In genomic region chr5:29577795-29578631, GRCm38 (mm10) we compare ENCODE assay signal across 24 mouse cellular contexts. TPM values are rescaled to one million over a fixed set of nuclear protein-coding genes. Genes with fewer than 3 reads are reported as not detected.
DNase-seq lines count a peak whose midpoint lies in the region; ATAC-seq lines count a peak whose summit lies in the region.
"Had no signal": no experiment of that assay in that cellular context is flagged by ENCODE, and none has a peak within 500 bp of the region (broad histone marks: within the 10 kb centered on the region; RNA-seq: fewer than 3 reads in every experiment).

No protein-coding gene starts in this region.

- peaks cover 19% of the 10 kb centered on the region for H3K4me1 ChIP-seq in liver, embryonic 16.5 days (ENCODE audit: control insufficient read depth, low read depth, low read length)
- H3K4me1 ChIP-seq: embryonic facial prominence, embryonic 13.5 days; limb, embryonic 13.5 days had no signal

- H3K27me3 ChIP-seq in liver, embryonic 16.5 days (ENCODE audit: control insufficient read depth, insufficient read depth, low read depth, low read length), result no peaks in the 10 kb centered on the region
- H3K27me3 ChIP-seq: embryonic facial prominence, embryonic 13.5 days; forebrain, embryonic 15.5 days; heart, embryonic 13.5 days; limb, embryonic 13.5 days; megakaryocyte, embryonic 14.5 days had no signal

- peak overlapping the region; percentile 31; the same call in 1 of the 2 replicates for H3K4me2 ChIP-seq in liver, embryonic 16.5 days (ENCODE audit: low read depth, low read length)
- H3K4me2 ChIP-seq: embryonic facial prominence, embryonic 13.5 days; forebrain, embryonic 15.5 days; heart, embryonic 13.5 days; limb, embryonic 13.5 days; lung, embryonic 14.5 days had no signal

- H3K36me3 ChIP-seq in liver, embryonic 16.5 days (ENCODE audit: control insufficient read depth, insufficient read depth), result peaks cover 2% of the 10 kb centered on the region

- no peak overlapping the region for H3K9ac ChIP-seq in liver, embryonic 16.5 days (ENCODE audit: low read depth, low read length)
- H3K9ac ChIP-seq: embryonic facial prominence, embryonic 13.5 days; forebrain, embryonic 15.5 days; heart, embryonic 13.5 days; limb, embryonic 13.5 days; lung, embryonic 14.5 days had no signal

- WGBS in liver, embryonic 16.5 days (ENCODE audit: insufficient replicate concordance), result 61% methylated on average over 4 of the region's 4 CpGs

- no peak overlapping the region for H3K4me3 ChIP-seq in liver, embryonic 16.5 days (ENCODE audit: low read depth, low read length)
- H3K4me3 ChIP-seq: embryonic facial prominence, embryonic 13.5 days; forebrain, embryonic 15.5 days; heart, adult 2 months; heart, embryonic 13.5 days; limb, embryonic 13.5 days; megakaryocyte, embryonic 14.5 days; myocyte had no signal

- no peaks in the 10 kb centered on the region for H3K9me3 ChIP-seq in liver, embryonic 16.5 days (replicated peaks; ENCODE audit: control insufficient read depth, low read length)
- H3K9me3 ChIP-seq: forebrain, embryonic 15.5 days; limb, embryonic 13.5 days had no signal

- peak; percentile 88 for ATAC-seq in liver, embryonic 16.5 days (ENCODE audit: low read depth)
- ATAC-seq: forebrain, embryonic 15.5 days; hindbrain, postnatal 0 days; intestine, embryonic 16.5 days; midbrain, embryonic 16.5 days had no signal

- DNase-seq in ES-CJ7 (ENCODE audit: low read depth, low spot score) (peak; percentile 12), R1 (ENCODE audit: low read depth, low spot score) (peak; percentile 38), liver (peak; percentile 65)
- DNase-seq in left cerebral cortex, adult 9 months (ENCODE audit: low spot score in 2 of 2), result no peak
- no peak for DNase-seq in frontal cortex, adult 2 months (ENCODE audit: extremely low spot score in 1 of 2, low spot score in 1 of 2)
- DNase-seq in layer of hippocampus, adult 11-12 months (ENCODE audit: low spot score), result no peak
- DNase-seq: cerebellum, adult 8-10 months; cerebellum, postnatal 36 days; embryo, embryonic 11 days; gastrocnemius, postnatal 36 days; heart, adult 2 months; heart, postnatal 14 days; kidney, postnatal 25 days; lung, embryonic 14.5 days had no signal

- H3K27ac ChIP-seq in liver, embryonic 16.5 days (ENCODE audit: low read length), result peak overlapping the region; percentile 73
- H3K27ac ChIP-seq: embryonic facial prominence, embryonic 13.5 days; forebrain, embryonic 15.5 days; heart, adult 2 months; heart, embryonic 13.5 days; hindbrain, postnatal 0 days; limb, embryonic 13.5 days had no signal

RNA-seq across cellular contexts. Expression of gene Ube3c, which starts 9.0 kb away (rescaled TPM):
- 4.3 and 4.7 TPM in 2 replicates for polyA plus RNA-seq in liver, embryonic 16.5 days (2015; fragmentation: Nextera tagmentation; extraction: Ambion mirVana)
- 37.6 and 37.9 TPM in 2 replicates for polyA plus RNA-seq in frontal cortex, adult 2 months (2012; rRNA removed)

Comparison
In these comparisons a context has a peak if more than half of its experiments do, and no peak if none do; other contexts are left out.
1. DNase-seq: peak in ES-CJ7 (single experiment), R1 (single experiment) and liver (single experiment); none in left cerebral cortex, adult 9 months (0 of 2), frontal cortex, adult 2 months (0 of 2) and layer of hippocampus, adult 11-12 months (single experiment).